Mouse (Mus musculus): ENCODE measurements around the gene Brd2.

Gene Brd2

DNA sequence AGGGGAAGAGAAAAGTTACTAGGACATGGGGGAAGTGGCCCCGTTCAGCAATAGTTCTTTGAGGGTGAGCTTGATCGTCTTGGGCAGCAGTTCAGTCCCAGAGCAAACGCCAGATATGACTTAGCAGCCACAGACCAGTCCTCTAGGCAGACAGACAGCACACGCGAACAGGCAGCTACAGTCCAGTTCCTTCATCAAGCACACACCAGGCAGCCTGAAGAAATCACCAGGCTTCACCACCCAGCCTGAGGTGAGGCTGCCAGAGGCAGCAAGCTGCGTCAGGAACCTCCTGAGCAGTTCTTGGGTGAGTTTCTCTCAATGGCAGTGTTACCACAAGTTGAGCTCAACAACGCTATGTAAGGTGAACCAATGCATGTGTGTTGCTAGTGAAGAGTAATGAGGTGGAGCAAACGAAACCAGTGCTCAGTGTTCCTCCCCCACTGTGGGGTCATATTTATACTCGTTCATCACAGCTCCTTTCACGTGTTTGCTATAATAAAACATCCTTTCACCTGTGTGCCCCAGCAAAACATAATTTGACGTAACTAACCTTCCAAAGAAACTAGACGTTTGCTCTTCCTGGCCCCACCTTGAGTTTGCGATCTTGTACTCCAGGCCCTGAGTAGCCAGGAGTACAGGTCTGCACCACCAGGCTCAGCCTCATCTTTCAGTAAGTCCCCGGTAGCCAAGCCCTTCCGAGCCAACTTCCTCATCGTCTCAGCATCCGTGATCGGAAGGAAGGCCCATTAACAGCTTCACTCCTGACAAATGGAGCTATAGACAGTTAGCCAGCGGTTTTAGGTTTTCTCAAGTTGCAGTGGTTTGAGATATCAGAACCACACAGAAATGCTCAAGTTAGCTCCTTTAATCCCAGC, 7.9 kb upstream of the Brd2 start:
- DNase-seq: no peak

DNA sequence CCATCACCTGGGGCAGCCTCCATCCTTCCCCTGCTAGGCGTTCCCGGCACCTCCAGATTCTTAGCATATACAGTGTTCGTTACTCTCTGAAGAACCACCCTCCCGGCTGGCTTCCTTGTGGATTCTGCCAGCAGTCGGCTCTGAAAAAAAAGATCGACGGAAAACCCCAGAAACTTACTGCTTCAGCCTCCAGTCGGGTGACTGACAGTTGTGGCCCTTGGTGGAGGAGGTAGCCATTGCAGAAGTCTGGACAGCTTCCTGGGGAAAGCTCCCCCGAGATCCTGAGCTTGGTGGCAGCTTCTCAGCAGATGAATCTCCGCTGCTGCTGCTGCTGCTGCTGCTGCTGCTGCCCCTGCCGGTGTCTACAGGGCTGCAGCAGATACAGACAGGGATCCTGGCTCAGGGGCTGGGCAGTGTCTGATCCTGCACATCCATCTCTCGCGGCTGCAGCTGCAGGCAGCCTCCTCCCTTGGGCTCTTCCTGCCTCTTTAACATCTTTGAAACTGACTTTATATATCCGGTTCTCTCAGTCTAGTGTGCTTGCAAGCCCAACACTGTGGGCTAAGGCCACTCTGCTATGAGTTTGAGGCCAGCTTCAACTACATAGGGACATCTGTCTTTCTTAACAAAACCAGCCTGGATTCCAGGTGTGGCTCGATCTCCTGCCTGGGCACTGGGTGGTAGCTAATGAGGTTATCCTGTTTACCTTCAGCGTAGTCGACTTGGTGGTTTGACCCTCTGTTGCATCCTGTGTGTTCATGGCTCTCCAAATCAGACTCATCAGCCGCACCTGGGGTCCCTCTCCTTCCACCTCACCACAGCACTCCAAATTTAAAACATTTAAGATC, 6.7 kb upstream of the Brd2 start:
- DNase-seq: no peak

DNA sequence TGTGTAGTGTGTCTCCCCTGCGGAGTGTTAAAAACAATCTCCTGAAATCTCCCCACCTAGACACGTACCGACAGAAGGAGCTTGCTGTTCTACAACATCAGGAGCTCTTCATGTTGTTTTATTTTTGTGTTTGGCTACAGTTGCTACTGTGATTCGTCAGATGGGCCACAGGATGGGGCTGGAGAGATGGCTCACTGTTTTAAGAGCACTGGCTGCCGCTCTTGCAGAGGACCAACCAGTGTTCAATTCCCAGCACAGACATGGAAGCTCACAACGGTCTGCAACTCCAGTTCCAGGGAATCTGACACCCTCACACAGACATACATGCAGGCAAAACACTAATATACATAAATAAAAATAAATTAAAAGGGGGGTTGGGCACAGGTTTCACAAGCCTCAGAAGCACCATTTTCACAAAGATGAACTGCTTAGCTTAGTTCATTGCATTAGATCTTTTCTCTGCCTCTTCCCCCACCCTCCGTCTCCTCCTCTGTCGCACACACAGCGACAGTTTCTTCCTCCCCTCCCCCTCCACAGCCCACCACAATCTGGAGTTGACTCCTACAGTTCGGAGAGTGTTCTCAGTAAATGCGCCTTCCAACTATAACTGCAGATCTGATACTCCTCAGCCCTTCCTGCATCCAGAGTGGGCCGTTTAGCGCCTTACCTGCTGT, 6.0 kb upstream of the Brd2 start:
- no peak for DNase-seq

- DNase-seq: peak; percentile 82 to 83
Observed at GRCm38 (mm10) chr17:34127475-34127874, 5.0 kb upstream of the Brd2 start.

DNA sequence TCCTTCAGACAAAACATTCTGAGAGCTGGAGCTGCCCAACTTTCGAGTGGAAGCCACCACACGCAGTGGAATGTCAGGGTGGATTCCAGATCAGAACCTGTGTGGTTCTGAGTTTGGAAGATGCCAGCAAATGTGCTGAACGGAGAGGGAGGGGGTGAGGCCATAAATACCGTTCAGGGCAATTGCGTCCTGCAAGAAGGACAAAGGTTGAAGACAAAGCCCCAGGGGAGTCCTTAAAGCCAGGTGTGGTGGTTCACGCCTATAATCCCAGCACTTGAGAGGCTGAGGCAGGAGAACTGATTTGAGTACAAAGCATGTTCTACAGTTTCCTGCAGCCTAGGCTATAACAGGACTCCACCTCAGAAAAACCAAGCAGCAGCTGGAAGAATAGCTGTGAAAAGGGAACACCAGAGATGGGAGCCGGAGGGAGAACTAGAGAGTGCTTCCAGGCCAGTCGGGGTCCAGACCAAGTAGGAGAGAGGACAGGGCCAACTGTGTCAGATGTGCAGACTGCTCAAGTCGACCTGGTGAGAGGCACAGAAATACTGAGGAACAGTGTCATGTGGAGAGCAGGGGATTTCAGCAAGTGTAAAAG, 4.5 kb upstream of the Brd2 start:
- peak; percentile 33 to 56 for DNase-seq

DNA sequence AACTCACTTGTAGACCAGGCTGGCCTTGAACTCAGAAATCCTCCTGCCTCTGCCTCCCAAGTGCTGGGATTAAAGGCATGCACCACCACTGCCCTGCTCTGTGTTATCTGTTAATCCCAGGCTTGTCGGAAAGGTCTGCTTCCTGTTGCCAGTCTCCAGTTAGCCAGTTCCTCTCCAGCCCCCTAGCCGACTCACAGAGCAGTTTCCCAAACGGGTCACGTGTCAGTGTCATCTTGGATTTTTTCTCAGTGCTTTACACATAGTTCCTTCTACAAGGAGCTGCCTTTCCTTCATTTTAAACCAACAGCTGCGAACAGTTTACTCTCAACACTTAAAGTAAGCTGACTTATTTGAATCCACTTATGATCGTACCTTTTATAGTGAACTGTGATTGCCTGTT, 2.2 kb upstream of the Brd2 start:
- no peak for DNase-seq

- DNase-seq: no peak
Observed at GRCm38 (mm10) chr17:34123518-34123917, 1.1 kb upstream of the Brd2 start.

- DNase-seq: no peak
Observed at GRCm38 (mm10) chr17:34123111-34123510, 677 bp upstream of the Brd2 start.

- DNase-seq: peak; percentile 81 to 82
Observed at GRCm38 (mm10) chr17:34121879-34122187, 601 bp downstream of the Brd2 start.

DNA sequence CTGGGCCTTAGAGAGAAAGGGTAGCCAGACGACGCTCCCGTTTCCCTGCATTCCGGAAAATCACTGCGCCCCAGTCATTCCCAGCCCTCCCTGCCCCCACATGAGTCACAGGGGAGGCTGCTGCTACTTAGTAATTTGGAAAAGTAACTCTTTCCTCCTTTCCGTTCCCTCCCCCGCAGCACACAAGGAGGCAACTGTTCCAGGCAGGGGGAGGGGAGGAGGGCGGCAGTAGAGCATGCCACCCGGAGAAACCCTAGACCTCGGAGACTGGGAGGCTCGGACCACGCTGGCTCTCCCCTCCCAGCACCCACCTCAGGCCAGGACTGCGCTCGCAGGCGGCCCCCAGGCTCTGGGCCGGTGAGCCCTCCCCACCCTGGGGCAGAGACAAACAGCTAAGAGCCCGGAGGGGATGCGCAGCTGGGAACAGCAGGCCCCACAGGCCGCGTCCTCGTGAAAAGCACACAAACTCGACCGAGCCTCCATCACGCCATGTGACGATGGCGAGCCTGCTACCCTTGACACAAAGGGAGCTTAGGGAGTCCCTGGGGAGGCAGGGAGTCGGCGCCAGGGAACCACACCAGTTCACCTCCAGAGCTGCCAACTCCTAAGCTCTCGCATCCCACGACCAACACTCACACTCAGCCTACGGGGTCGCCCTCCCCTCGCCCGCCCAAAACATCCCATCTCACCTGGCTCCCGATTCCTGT, 1.1 kb downstream of the Brd2 start:
- peak; percentile 88 to 92 for DNase-seq

- peak; percentile 86 to 90 for DNase-seq
Observed at GRCm38 (mm10) chr17:34120814-34121171, 1.6 kb downstream of the Brd2 start.

- DNase-seq: peak; percentile 84 to 88
Observed at GRCm38 (mm10) chr17:34120180-34120723, 2.2 kb downstream of the Brd2 start.

GRCm38 (mm10) chr17:34119249-34120179, 2.9 kb downstream of the Brd2 start, which contains the start of gene H2-DMa:
H2-DMa (plus strand) TSS chr17:34119541.
- DNase-seq: peak; percentile 98 to 99

- no peak for DNase-seq
Observed at GRCm38 (mm10) chr17:34118873-34119248, 3.6 kb downstream of the Brd2 start.

GRCm38 (mm10) chr17:34118113-34118872, 4.1 kb downstream of the Brd2 start:
- DNase-seq: no peak

DNA sequence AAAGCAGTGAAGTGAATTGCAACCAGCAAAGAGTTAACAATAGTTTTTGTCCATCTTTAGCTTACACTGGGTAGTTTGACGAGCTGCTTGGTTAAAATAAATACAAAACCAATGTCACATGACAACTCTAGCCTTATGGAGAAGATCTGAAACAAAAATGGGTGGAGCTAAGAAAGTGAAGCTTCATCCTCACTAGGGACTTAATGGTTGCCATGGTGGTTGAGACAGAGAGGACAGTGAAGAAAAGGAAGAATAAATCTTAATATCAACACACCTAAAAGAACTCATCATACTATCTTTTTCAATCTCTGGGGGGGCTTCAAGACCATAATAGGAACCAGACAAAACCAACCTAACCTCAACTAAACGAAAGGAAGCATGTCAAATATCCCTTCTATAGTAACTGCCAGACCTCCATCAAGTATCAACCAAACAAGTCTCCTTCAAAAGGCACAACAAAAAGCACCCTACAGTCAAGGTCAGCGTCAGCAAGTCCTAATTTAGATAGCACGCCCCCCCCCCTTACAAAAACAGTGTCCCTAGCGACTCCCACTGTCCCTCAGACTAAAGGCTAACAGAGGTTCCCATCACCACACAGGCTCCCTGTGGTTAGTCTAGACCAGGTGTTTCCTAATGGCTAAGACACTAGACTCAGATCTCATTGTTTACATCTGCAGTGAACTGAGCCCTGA, 4.9 kb downstream of the Brd2 start:
- no peak for DNase-seq

GRCm38 (mm10) chr17:34116736-34117370, 5.6 kb downstream of the Brd2 start:
- no peak for DNase-seq

GRCm38 (mm10) chr17:34114114-34114513, 8.3 kb downstream of the Brd2 start:
- no peak for DNase-seq

DNA sequence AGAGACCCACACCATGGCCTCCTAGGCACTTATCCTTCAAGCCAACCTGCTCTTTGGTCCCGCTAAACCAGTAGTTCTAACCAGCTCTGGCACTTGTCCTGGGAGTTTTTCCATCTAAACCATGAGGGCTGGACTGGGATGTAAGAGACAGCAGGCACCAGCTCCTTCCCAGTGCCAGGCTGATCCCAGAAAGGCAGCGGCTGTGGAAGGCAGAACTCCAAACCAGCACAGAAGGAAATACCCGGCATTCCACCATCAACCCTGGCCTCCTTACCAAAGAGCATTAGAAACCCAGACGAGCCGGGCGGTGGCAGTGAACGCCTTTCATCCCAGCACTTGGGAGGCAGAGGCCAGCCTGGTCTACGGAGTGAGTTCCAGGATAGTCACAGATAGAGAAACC, 12.1 kb downstream of the Brd2 start:
- DNase-seq: no peak

Measured in kidney, adult 8-10 months (tissue).